Mouse (Mus musculus) intestine, postnatal 0 days (tissue): ENCODE results near the gene Ints5. TPM values are rescaled to one million over a fixed set of nuclear protein-coding genes. Genes with fewer than 3 reads are reported as not detected.
A peak's percentile ranks its signal among the peaks of the same experiment; 100 is the strongest.

Experiments
- ATAC-seq: fragments of 200-750 bp; cut with Nextera tagmentation; 2 replicates; pipeline ENCODE4 v1.8.0; 2017; ENCODE audit warnings: mild to moderate bottlenecking, moderate TSS enrichment, moderate library complexity
- H3K27ac ChIP-seq: fragments of 300-500 bp; sonication (generic); 2 replicates; pipeline ENCODE4 v1.5.1; 2014; ENCODE audit warnings: mild to moderate bottlenecking, low read depth, low read length, moderate library complexity
- H3K27me3 ChIP-seq: fragments of 300-500 bp; sonication (generic); replicated peaks from 2 replicates; pipeline ENCODE4 v1.6.1; 2014; ENCODE audit warnings: low read length, mixed read lengths; ENCODE audit not compliant: control insufficient read depth, insufficient read depth
- H3K36me3 ChIP-seq: fragments of 300-500 bp; sonication (generic); 2 replicates; pipeline ENCODE4 v1.6.1; 2014; ENCODE audit warnings: mild to moderate bottlenecking, moderate library complexity; ENCODE audit not compliant: control insufficient read depth, insufficient read depth
- H3K4me1 ChIP-seq: fragments of 300-500 bp; sonication (generic); replicated peaks from 2 replicates; pipeline ENCODE4 v1.6.1; 2014; ENCODE audit warnings: antibody characterized with exemption, low read length, mixed read lengths; ENCODE audit not compliant: control insufficient read depth, insufficient read depth
- H3K4me2 ChIP-seq: fragments of 300-500 bp; sonication (generic); replicated peaks from 2 replicates; pipeline ENCODE4 v1.6.1; 2014; ENCODE audit warnings: low read depth, mild to moderate bottlenecking, moderate library complexity
- H3K4me3 ChIP-seq: fragments of 300-500 bp; sonication (generic); 2 replicates; pipeline ENCODE4 v1.5.1; 2014; ENCODE audit warnings: low read depth, low read length
- H3K9ac ChIP-seq: fragments of 300-500 bp; sonication (generic); 2 replicates; pipeline ENCODE4 v1.6.1; 2014; ENCODE audit warnings: mild to moderate bottlenecking, low read depth, low read length
- H3K9me3 ChIP-seq: fragments of 300-500 bp; sonication (generic); 2 replicates; pipeline ENCODE4 v1.6.1; 2016; ENCODE audit warnings: mixed run types; ENCODE audit not compliant: control insufficient read depth
- CTCF ChIP-seq: sonication (generic); IDR thresholded peaks from 2 replicates; pipeline ENCODE4 v1.5.1; 2016; ENCODE audit warnings: low read depth, mild to moderate bottlenecking, control low read depth, antibody characterized with exemption, moderate library complexity
- WGBS: fragments of 180-500 bp; shearing (Covaris S2); extraction: QIAGEN DNeasy Blood & Tissue Kit; methylation state at CpG from one replicate; pipeline ENCODE4 v1.1.7; 2014; 5-methylcytosine and 5-hydroxymethylcytosine counted together
- polyA plus RNA-seq: library from polyadenylated mRNA; unstranded; fragments of >200 nt; fragmentation: Nextera tagmentation; extraction: Ambion mirVana; gene quantifications from 2 replicates; pipeline ENCODE4 v1.2.1, GENCODE M21; 2015

Gene Ints5
- polyA plus RNA-seq, 1 experiment from 2014 or later, result 14.5 TPM

- peak; percentile 73 for ATAC-seq
- TF ChIP-seq CTCF, result peak; percentile 70
- Histone ChIP-seq H3K4me2 (peak within 1 kb of the TSS; percentile 95), H3K27ac (peak within 1 kb of the TSS; percentile 88), H3K9me3 (no peaks in the 10 kb centered on the region), H3K27me3 (no peaks in the 10 kb centered on the region), H3K4me3 (peak within 1 kb of the TSS; percentile 84), H3K4me1 (no peaks in the 10 kb centered on the region), H3K36me3 (peaks cover 37% of the 10 kb centered on the region; the same call in 1 of the 2 replicates), H3K9ac (peak within 1 kb of the TSS; percentile 85)
- WGBS, result 1% methylated on average over 56 of the region's 74 CpGs
These were observed 36.7 kb downstream of the Ints5 start, which contains the start of the genes Rom1 and Eml3 for GRCm38 (mm10) chr19:8929224-8930088. TSS of gene Rom1 (minus strand) at chr19:8929356. TSS of gene Eml3 (plus strand) at chr19:8929552.

GRCm38 (mm10) chr19:8930117-8930516 lies 37.3 kb downstream of the Ints5 start:
- H3K4me3 ChIP-seq, result peak overlapping the region; percentile 84
- WGBS, result 2% methylated on average over 11 of the region's 11 CpGs
- peak overlapping the region; percentile 85 for H3K9ac ChIP-seq
- no peak for ATAC-seq
- peak overlapping the region; percentile 95 for H3K4me2 ChIP-seq
- H3K9me3 ChIP-seq, result no peaks in the 10 kb centered on the region
- no peak for TF ChIP-seq CTCF
- no peaks in the 10 kb centered on the region for H3K4me1 ChIP-seq
- peak overlapping the region; percentile 88 for H3K27ac ChIP-seq
- no peaks in the 10 kb centered on the region for H3K27me3 ChIP-seq
- peaks cover 42% of the 10 kb centered on the region for H3K36me3 ChIP-seq

- Histone ChIP-seq H3K9me3 (no peaks in the 10 kb centered on the region), H3K27me3 (no peaks in the 10 kb centered on the region), H3K9ac (no peak overlapping the region), H3K4me1 (no peaks in the 10 kb centered on the region), H3K36me3 (peaks cover 41% of the 10 kb centered on the region), H3K27ac (no peak overlapping the region), H3K4me3 (peak overlapping the region; percentile 84; the same call in 1 of the 2 replicates), H3K4me2 (peak overlapping the region; percentile 95)
- 72% methylated on average over 7 of the region's 7 CpGs for whole genome bisulfite sequencing
- TF ChIP-seq CTCF, result no peak
- no peak for ATAC-seq
These were observed 38.0 kb downstream of the Ints5 start for GRCm38 (mm10) chr19:8930771-8931170.

GRCm38 (mm10) chr19:8936736-8937135 lies 43.9 kb downstream of the Ints5 start:
- TF ChIP-seq CTCF, result no peak
- Histone ChIP-seq H3K4me1 (no peaks in the 10 kb centered on the region; the same call in 1 of the 2 replicates), H3K9ac (no peak overlapping the region), H3K27ac (no peak overlapping the region), H3K9me3 (no peaks in the 10 kb centered on the region), H3K27me3 (no peaks in the 10 kb centered on the region), H3K4me3 (no peak overlapping the region), H3K4me2 (no peak overlapping the region), H3K36me3 (peaks cover 58% of the 10 kb centered on the region)
- no peak for ATAC-seq
- WGBS, result 65% methylated on average over 2 of the region's 2 CpGs

DNA sequence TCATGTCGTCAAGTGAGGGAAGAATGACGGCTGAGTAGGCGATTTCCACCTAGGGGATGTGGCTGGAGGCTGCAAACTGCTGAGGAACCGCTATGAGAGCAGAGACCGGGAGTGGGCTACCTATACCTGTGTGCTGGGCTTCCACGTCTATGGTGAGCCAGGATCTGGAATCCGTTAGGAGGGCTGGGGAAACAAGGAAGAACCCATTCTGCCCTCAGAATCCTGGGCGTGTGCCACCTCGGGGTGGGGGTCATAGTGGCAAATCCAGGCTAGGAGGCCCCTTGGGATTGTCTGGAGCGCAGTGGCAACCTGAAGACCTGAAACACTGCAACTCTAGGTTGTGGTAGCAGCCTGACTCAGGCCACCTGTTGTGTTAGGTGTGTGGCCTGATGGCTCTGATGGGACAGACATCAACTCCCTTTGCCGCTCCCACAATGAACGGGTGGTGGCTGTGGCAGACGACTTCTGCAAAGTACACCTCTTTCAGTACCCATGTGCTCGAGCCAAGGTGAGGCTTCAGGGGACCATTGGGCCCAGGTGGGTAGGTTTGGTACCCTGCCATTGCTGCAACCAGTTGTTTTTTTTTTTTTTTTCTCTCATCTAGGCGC lies 47.8 kb downstream of the Ints5 start:
- TF ChIP-seq CTCF, result no peak
- Histone ChIP-seq H3K9me3 (no peaks in the 10 kb centered on the region), H3K4me3 (no peak overlapping the region), H3K9ac (no peak overlapping the region), H3K27me3 (no peaks in the 10 kb centered on the region), H3K4me1 (no peaks in the 10 kb centered on the region; the same call in 1 of the 2 replicates), H3K36me3 (peaks cover 41% of the 10 kb centered on the region), H3K27ac (no peak overlapping the region), H3K4me2 (peak overlapping the region; percentile 81; the same call in 1 of the 2 replicates)
- 77% methylated on average over 15 of the region's 15 CpGs for WGBS
- no peak for ATAC-seq

DNA sequence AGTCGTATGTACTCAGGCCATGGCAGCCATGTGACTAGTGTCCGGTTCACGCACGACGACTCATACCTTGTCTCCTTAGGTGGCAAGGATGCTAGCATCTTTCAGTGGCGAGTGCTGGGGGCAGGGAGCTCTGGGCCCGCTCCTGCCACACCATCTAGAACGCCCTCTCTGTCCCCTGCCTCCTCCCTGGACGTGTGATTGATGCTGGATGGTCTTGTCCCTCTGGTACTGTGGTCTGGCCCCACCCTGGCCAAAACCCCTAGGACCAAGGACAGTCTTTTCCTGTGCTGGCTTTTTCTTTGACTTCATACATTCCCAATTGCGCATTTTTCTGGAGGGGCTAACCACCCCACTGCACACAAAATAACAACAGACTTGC lies 48.3 kb downstream of the Ints5 start:
- WGBS, result 38% methylated on average over 10 of the region's 10 CpGs
- H3K9me3 ChIP-seq, result no peaks in the 10 kb centered on the region
- H3K27me3 ChIP-seq, result no peaks in the 10 kb centered on the region
- peak overlapping the region; percentile 98 for H3K9ac ChIP-seq
- H3K27ac ChIP-seq, result peak overlapping the region; percentile 98; the same call in 1 of the 2 replicates
- no peak for ATAC-seq
- peaks cover 43% of the 10 kb centered on the region for H3K36me3 ChIP-seq
- TF ChIP-seq CTCF, result no peak
- peak overlapping the region; percentile 81 for H3K4me2 ChIP-seq
- no peaks in the 10 kb centered on the region; the same call in 1 of the 2 replicates for H3K4me1 ChIP-seq
- H3K4me3 ChIP-seq, result peak overlapping the region; percentile 83
